Mouse (Mus musculus) heart, embryonic 11.5 days (tissue): Measurements from ENCODE around the gene Dync2h1. TPM values are rescaled to one million over a fixed set of nuclear protein-coding genes. Genes with fewer than 3 reads are reported as not detected.

Experiments
- ATAC-seq: fragments of 200-750 bp; cut with Nextera tagmentation; replicated peaks from 2 replicates; pipeline ENCODE4 v1.8.0; 2017; ENCODE audit warnings: moderate library complexity; ENCODE audit not compliant: insufficient number of reproducible peaks, low FRiP score, low TSS enrichment
- H3K27ac ChIP-seq: fragments of 300-500 bp; sonication (generic); 2 replicates; pipeline ENCODE4 v1.5.1; 2014; ENCODE audit warnings: mild to moderate bottlenecking, low read depth, low read length
- H3K27me3 ChIP-seq: fragments of 300-500 bp; sonication (generic); 2 replicates; pipeline ENCODE4 v1.6.1; 2014; ENCODE audit warnings: mild to moderate bottlenecking, low read length, mixed read lengths; ENCODE audit not compliant: control insufficient read depth, insufficient read depth
- H3K36me3 ChIP-seq: fragments of 300-500 bp; sonication (generic); 2 replicates; pipeline ENCODE4 v1.6.1; 2014; ENCODE audit warnings: mild to moderate bottlenecking, low read length, moderate library complexity, mixed read lengths; ENCODE audit not compliant: control insufficient read depth, insufficient read depth
- H3K4me1 ChIP-seq: fragments of 300-500 bp; sonication (generic); 2 replicates; pipeline ENCODE4 v1.6.1; 2014; ENCODE audit warnings: low read length; ENCODE audit not compliant: control insufficient read depth, insufficient read depth
- H3K4me2 ChIP-seq: fragments of 300-500 bp; sonication (generic); 2 replicates; pipeline ENCODE4 v1.6.1; 2014; ENCODE audit warnings: mild to moderate bottlenecking, moderate library complexity
- H3K4me3 ChIP-seq: fragments of 300-500 bp; sonication (generic); 2 replicates; pipeline ENCODE4 v1.5.1; 2014; ENCODE audit warnings: low read depth, low read length
- H3K9ac ChIP-seq: fragments of 300-500 bp; sonication (generic); 2 replicates; pipeline ENCODE4 v1.6.1; 2014; ENCODE audit warnings: mild to moderate bottlenecking, low read depth, low read length, moderate library complexity
- H3K9me3 ChIP-seq: fragments of 300-500 bp; sonication (generic); replicated peaks from 2 replicates; pipeline ENCODE4 v1.6.1; 2016; ENCODE audit warnings: low read length; ENCODE audit not compliant: control insufficient read depth
- whole genome bisulfite sequencing: fragments of 180-500 bp; shearing (Covaris S2); extraction: QIAGEN DNeasy Blood & Tissue Kit; methylation state at CpG from one replicate; pipeline ENCODE4 v1.1.7; 2014; ENCODE audit not compliant: insufficient replicate concordance; 5-methylcytosine and 5-hydroxymethylcytosine counted together
- polyA plus RNA-seq: library from polyadenylated mRNA; unstranded; fragments of >200 nt; fragmentation: Nextera tagmentation; extraction: Ambion mirVana; gene quantifications from 2 replicates; pipeline ENCODE4 v1.2.1, GENCODE M21; 2014

The Dync2h1 gene
- polyA plus RNA-seq, 1 experiment from 2014 or later: 7.5 TPM

- H3K27ac ChIP-seq: no peak overlapping the region
- 80% methylated on average over 3 of the region's 3 CpGs for WGBS
- H3K4me1 ChIP-seq: no peaks in the 10 kb centered on the region
- no peak overlapping the region for H3K4me3 ChIP-seq
- H3K4me2 ChIP-seq: no peak overlapping the region
- no peaks in the 10 kb centered on the region for H3K36me3 ChIP-seq
- no peaks in the 10 kb centered on the region for H3K9me3 ChIP-seq
- no peak for ATAC-seq
- H3K27me3 ChIP-seq: no peaks in the 10 kb centered on the region
- no peak overlapping the region for H3K9ac ChIP-seq
Measured at GRCm38 (mm10) chr9:7070846-7071245, 113.4 kb downstream of the Dync2h1 start.

GRCm38 (mm10) chr9:7050588-7050987, 133.7 kb downstream of the Dync2h1 start:
- Histone ChIP-seq H3K4me3 (no peak overlapping the region), H3K4me2 (no peak overlapping the region), H3K36me3 (no peaks in the 10 kb centered on the region), H3K27me3 (no peaks in the 10 kb centered on the region), H3K27ac (no peak overlapping the region), H3K9me3 (no peaks in the 10 kb centered on the region), H3K9ac (no peak overlapping the region), H3K4me1 (no peaks in the 10 kb centered on the region)
- 69% methylated on average over 3 of the region's 3 CpGs for WGBS
- ATAC-seq: no peak

GRCm38 (mm10) chr9:7042635-7043273, 141.5 kb downstream of the Dync2h1 start:
- Histone ChIP-seq H3K9me3 (peaks cover 10% of the 10 kb centered on the region), H3K27me3 (no peaks in the 10 kb centered on the region), H3K4me3 (no peak overlapping the region), H3K4me2 (no peak overlapping the region), H3K9ac (no peak overlapping the region), H3K36me3 (peaks cover 2% of the 10 kb centered on the region; the same call in 1 of the 2 replicates), H3K27ac (no peak overlapping the region), H3K4me1 (no peaks in the 10 kb centered on the region)
- no peak for ATAC-seq
- 31% methylated on average over 5 of the region's 5 CpGs for WGBS

GRCm38 (mm10) chr9:7041231-7041630, 143.0 kb downstream of the Dync2h1 start:
- ATAC-seq: no peak
- Histone ChIP-seq H3K9ac (no peak overlapping the region), H3K36me3 (peaks cover 2% of the 10 kb centered on the region; the same call in 1 of the 2 replicates), H3K27ac (no peak overlapping the region), H3K4me3 (no peak overlapping the region), H3K4me2 (no peak overlapping the region), H3K9me3 (peaks cover 10% of the 10 kb centered on the region), H3K4me1 (no peaks in the 10 kb centered on the region), H3K27me3 (no peaks in the 10 kb centered on the region)
- WGBS: 83% methylated on average over 5 of the region's 5 CpGs

GRCm38 (mm10) chr9:7032553-7032952, 151.7 kb downstream of the Dync2h1 start:
- WGBS: 82% methylated on average over 2 of the region's 2 CpGs
- no peaks in the 10 kb centered on the region for H3K27me3 ChIP-seq
- H3K9ac ChIP-seq: no peak overlapping the region
- peaks cover 2% of the 10 kb centered on the region; the same call in 1 of the 2 replicates for H3K36me3 ChIP-seq
- ATAC-seq: no peak
- H3K9me3 ChIP-seq: no peaks in the 10 kb centered on the region
- no peak overlapping the region for H3K4me2 ChIP-seq
- H3K4me1 ChIP-seq: no peaks in the 10 kb centered on the region
- no peak overlapping the region for H3K27ac ChIP-seq
- H3K4me3 ChIP-seq: no peak overlapping the region

GRCm38 (mm10) chr9:7015600-7015999, 168.6 kb downstream of the Dync2h1 start:
- Histone ChIP-seq H3K27ac (no peak overlapping the region), H3K4me2 (no peak overlapping the region), H3K36me3 (no peaks in the 10 kb centered on the region), H3K27me3 (no peaks in the 10 kb centered on the region), H3K9ac (no peak overlapping the region), H3K4me1 (no peaks in the 10 kb centered on the region), H3K9me3 (no peaks in the 10 kb centered on the region), H3K4me3 (no peak overlapping the region)
- ATAC-seq: no peak

GRCm38 (mm10) chr9:7014733-7015132, 169.5 kb downstream of the Dync2h1 start:
- Histone ChIP-seq H3K4me3 (no peak overlapping the region), H3K36me3 (no peaks in the 10 kb centered on the region), H3K9ac (no peak overlapping the region), H3K4me2 (no peak overlapping the region), H3K27ac (no peak overlapping the region), H3K27me3 (no peaks in the 10 kb centered on the region), H3K9me3 (no peaks in the 10 kb centered on the region), H3K4me1 (no peaks in the 10 kb centered on the region)
- 84% methylated on average over 1 of the region's 1 CpGs for WGBS
- no peak for ATAC-seq

GRCm38 (mm10) chr9:7009785-7010184, 174.5 kb downstream of the Dync2h1 start:
- no peak overlapping the region for H3K4me2 ChIP-seq
- WGBS: 81% methylated on average over 3 of the region's 3 CpGs

GRCm38 (mm10) chr9:6994865-6995264, 189.4 kb downstream of the Dync2h1 start:
- H3K9ac ChIP-seq: no peak overlapping the region
- H3K27ac ChIP-seq: no peak overlapping the region
- H3K27me3 ChIP-seq: no peaks in the 10 kb centered on the region
- ATAC-seq: no peak
- H3K4me2 ChIP-seq: no peak overlapping the region
- 41% methylated on average over 2 of the region's 2 CpGs for WGBS
- no peaks in the 10 kb centered on the region for H3K4me1 ChIP-seq
- H3K4me3 ChIP-seq: no peak overlapping the region
- H3K36me3 ChIP-seq: no peaks in the 10 kb centered on the region
- H3K9me3 ChIP-seq: no peaks in the 10 kb centered on the region

More at GRCm38 (mm10) chr9:7009785-7010184, 174.5 kb downstream of the Dync2h1 start:
- Histone ChIP-seq H3K27ac (no peak overlapping the region), H3K4me3 (no peak overlapping the region), H3K9ac (no peak overlapping the region), H3K36me3 (no peaks in the 10 kb centered on the region), H3K27me3 (no peaks in the 10 kb centered on the region), H3K4me1 (no peaks in the 10 kb centered on the region), H3K9me3 (no peaks in the 10 kb centered on the region)
- no peak for ATAC-seq
